Comparison of ENCODE assay signal across 19 mouse cellular contexts in the genomic region with DNA sequence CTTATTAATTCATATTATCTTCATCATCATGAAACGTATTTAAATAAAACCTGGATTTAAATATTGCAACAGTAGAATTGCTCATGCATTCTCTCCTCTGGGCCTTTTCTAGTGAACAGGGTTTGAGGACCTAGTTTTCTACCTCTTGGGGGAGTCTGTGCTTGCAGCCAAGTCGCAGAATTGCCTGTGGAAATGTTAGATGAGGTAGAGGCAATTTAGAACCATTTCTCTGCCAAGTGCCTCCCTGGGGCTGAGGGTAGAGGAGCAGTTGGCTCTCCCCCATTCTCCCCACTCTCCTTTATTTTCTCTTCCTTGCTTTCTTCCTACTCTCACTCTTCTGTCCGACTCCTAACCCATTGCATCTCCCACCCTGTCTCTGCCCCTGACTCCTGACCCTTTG.
"Had no signal": no experiment of that assay in that cellular context is flagged by ENCODE, and none has a peak within 500 bp of the region (broad histone marks: within the 10 kb centered on the region; RNA-seq: fewer than 3 reads in every experiment).

No protein-coding gene starts in this region.

- H3K27me3 ChIP-seq: kidney, embryonic 15.5 days; limb, embryonic 13.5 days; liver, embryonic 12.5 days; liver, embryonic 15.5 days; lung, embryonic 15.5 days; megakaryocyte, embryonic 14.5 days; midbrain, embryonic 15.5 days had no signal

- ATAC-seq: liver, embryonic 12.5 days; midbrain, embryonic 15.5 days had no signal

- H3K27ac ChIP-seq: kidney, embryonic 15.5 days; limb, embryonic 10.5 days; limb, embryonic 13.5 days; liver, embryonic 12.5 days; liver, embryonic 15.5 days; lung, embryonic 15.5 days; midbrain, embryonic 10.5 days; midbrain, embryonic 15.5 days had no signal

- H3K4me3 ChIP-seq: kidney, embryonic 15.5 days; limb, embryonic 10.5 days; limb, embryonic 13.5 days; liver, embryonic 12.5 days; liver, embryonic 15.5 days; lung, embryonic 15.5 days; megakaryocyte, embryonic 14.5 days; midbrain, embryonic 10.5 days; midbrain, embryonic 15.5 days had no signal

- H3K4me2 ChIP-seq: kidney, embryonic 15.5 days; limb, embryonic 13.5 days; liver, embryonic 12.5 days; liver, embryonic 15.5 days; lung, embryonic 15.5 days; midbrain, embryonic 15.5 days had no signal

- H3K9ac ChIP-seq: kidney, embryonic 15.5 days; limb, embryonic 13.5 days; liver, embryonic 12.5 days; liver, embryonic 15.5 days; lung, embryonic 15.5 days; midbrain, embryonic 15.5 days had no signal

- H3K36me3 ChIP-seq: kidney, embryonic 15.5 days; limb, embryonic 10.5 days; limb, embryonic 13.5 days; liver, embryonic 12.5 days; liver, embryonic 15.5 days; lung, embryonic 15.5 days; midbrain, embryonic 15.5 days had no signal

- H3K4me1 ChIP-seq: kidney, embryonic 15.5 days; limb, embryonic 10.5 days; limb, embryonic 13.5 days; liver, embryonic 12.5 days; liver, embryonic 15.5 days; lung, embryonic 15.5 days; megakaryocyte, embryonic 14.5 days had no signal

- DNase-seq: kidney, adult 8-10 months; kidney, postnatal 10 days; kidney, postnatal 36 days; layer of hippocampus, adult 9-11 months; liver; lung, adult 18-20 months; lung, postnatal 10 days; lung, postnatal 36 days; thymus, adult 18-20 months; thymus, postnatal 36 days had no signal

- H3K9me3 ChIP-seq: kidney, embryonic 15.5 days; limb, embryonic 10.5 days; limb, embryonic 13.5 days; liver, embryonic 12.5 days; liver, embryonic 15.5 days; lung, embryonic 15.5 days; midbrain, embryonic 10.5 days; midbrain, embryonic 15.5 days had no signal
